Mouse (Mus musculus) urinary bladder, adult 18-20 months (tissue): ENCODE data around the gene Gps2.

Experiments
- DNase-seq, 2 experiments: peaks; one replicate each; pipeline ENCODE4 v3.0.0; 2022; ENCODE audit warnings: low spot score in 2 of 2, mixed read lengths in 2 of 2

Gene Gps2

GRCm38 (mm10) chr11:69913554-69914371 is at the start of gene Gps2:
Gene Gps2 (plus strand): TSS chr11:69913888.
- DNase-seq: peak; percentile 86 to 90

- DNase-seq: no peak
Observed at GRCm38 (mm10) chr11:69864138-69864860, 49.4 kb upstream of the Gps2 start.

- no peak for DNase-seq
Observed at GRCm38 (mm10) chr11:69865561-69865960, 48.1 kb upstream of the Gps2 start.

GRCm38 (mm10) chr11:69867335-69867734 is 46.4 kb upstream of the Gps2 start:
- DNase-seq: no peak

- DNase-seq: no peak
Observed at GRCm38 (mm10) chr11:69870289-69871069, 43.2 kb upstream of the Gps2 start.

- DNase-seq: no peak
Observed at GRCm38 (mm10) chr11:69871822-69872221, 41.9 kb upstream of the Gps2 start.

- DNase-seq: no peak
Observed at GRCm38 (mm10) chr11:69872451-69872850, 41.2 kb upstream of the Gps2 start.

GRCm38 (mm10) chr11:69876186-69876585 is 37.5 kb upstream of the Gps2 start:
- no peak for DNase-seq

- DNase-seq: peak; percentile 78 to 79
Observed at GRCm38 (mm10) chr11:69876867-69877266, 36.8 kb upstream of the Gps2 start.

GRCm38 (mm10) chr11:69877878-69878277 is 35.8 kb upstream of the Gps2 start, which contains the start of gene Tmem95:
Gene Tmem95 (minus strand): TSS chr11:69878018.
- no peak for DNase-seq

GRCm38 (mm10) chr11:69878399-69878798 is 35.3 kb upstream of the Gps2 start:
- DNase-seq: peak in 1 of 2 experiments; percentile 38

GRCm38 (mm10) chr11:69878952-69879351 is 34.7 kb upstream of the Gps2 start:
- no peak for DNase-seq

GRCm38 (mm10) chr11:69879711-69880110 is 34.0 kb upstream of the Gps2 start:
- no peak for DNase-seq

GRCm38 (mm10) chr11:69880506-69880852 is 33.2 kb upstream of the Gps2 start:
- peak in 1 of 2 experiments; percentile 46 for DNase-seq

- peak; percentile 94 for DNase-seq
Observed at GRCm38 (mm10) chr11:69880853-69881603, 32.7 kb upstream of the Gps2 start, which contains the start of gene Kctd11. Gene Kctd11 (minus strand): TSS chr11:69881406.

- no peak for DNase-seq
Observed at GRCm38 (mm10) chr11:69881787-69882670, 31.7 kb upstream of the Gps2 start.

GRCm38 (mm10) chr11:69883066-69883465 is 30.6 kb upstream of the Gps2 start:
- DNase-seq: no peak

GRCm38 (mm10) chr11:69883527-69884151 is 30.0 kb upstream of the Gps2 start:
- DNase-seq: no peak

GRCm38 (mm10) chr11:69884240-69884639 is 29.4 kb upstream of the Gps2 start:
- DNase-seq: no peak

GRCm38 (mm10) chr11:69884663-69885062 is 29.0 kb upstream of the Gps2 start:
- no peak for DNase-seq
